Mouse (Mus musculus): ENCODE measurements around the gene Hectd4. TPM values are rescaled to one million over a fixed set of nuclear protein-coding genes. Genes with fewer than 3 reads are reported as not detected.
"Not testable (repeated sequence)": the region's sequence is repeated elsewhere in the genome, so short reads cannot be mapped to it uniquely, and the experiment has no call there.

Hectd4 gene
- total and polyA plus RNA-seq, 2 experiments from 2014 or later, result 2.0 to 19.5 TPM

- Histone ChIP-seq H3K4me3 (ENCODE audit: low read depth, low read length) (no peak overlapping the region), H3K4me1 (ENCODE audit: control insufficient read depth, insufficient read depth) (no peaks in the 10 kb centered on the region), H3K27ac (ENCODE audit: low read depth) (no peak overlapping the region), H3K9me3 (replicated peaks; ENCODE audit: control insufficient read depth, low read length) (no peaks in the 10 kb centered on the region), H3K9ac (replicated peaks; ENCODE audit: low read depth, low read length) (no peak overlapping the region), H3K36me3 (replicated peaks; ENCODE audit: control insufficient read depth, insufficient read depth, low read length) (peaks cover 19% of the 10 kb centered on the region), H3K27me3 (ENCODE audit: control insufficient read depth, insufficient read depth, low read length) (no peaks in the 10 kb centered on the region), H3K4me2 (ENCODE audit: low read depth, low read length) (no peak overlapping the region)
- whole genome bisulfite sequencing, result 40% methylated on average over 13 of the region's 13 CpGs
- ATAC-seq (ENCODE audit: insufficient read depth, low read depth), result no peak
- TF ChIP-seq CTCF (IDR thresholded peaks at IDR 0.05; ENCODE audit: low read depth), result peak; percentile 95
- no peak for TF ChIP-seq EP300 (IDR thresholded peaks at IDR 0.05; ENCODE audit: low read depth)
- DNase-seq (ENCODE audit: low spot score), result peak; percentile 29
Measured at GRCm38 (mm10) chr5:121215380-121216125, 4.5 kb upstream of the Hectd4 start.

- 51% methylated on average over 12 of the region's 12 CpGs for WGBS
- Histone ChIP-seq H3K4me1 (ENCODE audit: control insufficient read depth, insufficient read depth) (no peaks in the 10 kb centered on the region; the same call in 1 of the 2 replicates), H3K9ac (replicated peaks; ENCODE audit: low read depth, low read length) (no peak overlapping the region), H3K27me3 (ENCODE audit: control insufficient read depth, insufficient read depth, low read length) (no peaks in the 10 kb centered on the region), H3K4me2 (ENCODE audit: low read depth, low read length) (no peak overlapping the region), H3K36me3 (replicated peaks; ENCODE audit: control insufficient read depth, insufficient read depth, low read length) (peaks cover 14% of the 10 kb centered on the region), H3K4me3 (ENCODE audit: low read depth, low read length) (no peak overlapping the region), H3K27ac (ENCODE audit: low read depth) (no peak overlapping the region), H3K9me3 (replicated peaks; ENCODE audit: control insufficient read depth, low read length) (no peaks in the 10 kb centered on the region)
- TF ChIP-seq EP300 (IDR thresholded peaks at IDR 0.05; ENCODE audit: low read depth), result no peak
- ATAC-seq (ENCODE audit: insufficient read depth, low read depth) (no peak), DNase-seq (ENCODE audit: low spot score) (no peak)
Measured at GRCm38 (mm10) chr5:121216126-121216446, 3.9 kb upstream of the Hectd4 start.

- H3K4me2 ChIP-seq (ENCODE audit: low read depth, low read length); H3K9ac ChIP-seq (replicated peaks; ENCODE audit: low read depth, low read length); H3K9me3 ChIP-seq (replicated peaks; ENCODE audit: control insufficient read depth, low read length); ATAC-seq (ENCODE audit: insufficient read depth, low read depth); H3K27me3 ChIP-seq (ENCODE audit: control insufficient read depth, insufficient read depth, low read length); DNase-seq (ENCODE audit: low spot score); H3K36me3 ChIP-seq (replicated peaks; ENCODE audit: control insufficient read depth, insufficient read depth, low read length); H3K27ac ChIP-seq (ENCODE audit: low read depth); H3K4me1 ChIP-seq (ENCODE audit: control insufficient read depth, insufficient read depth); H3K4me3 ChIP-seq (ENCODE audit: low read depth, low read length): not testable (repeated sequence)
- 84% methylated on average over 9 of the region's 9 CpGs for WGBS
Measured at GRCm38 (mm10) chr5:121216584-121217312, 3.3 kb upstream of the Hectd4 start.

- H3K27ac ChIP-seq (ENCODE audit: low read depth), result no peak overlapping the region
- TF ChIP-seq EP300 (IDR thresholded peaks at IDR 0.05; ENCODE audit: low read depth), result no peak
- TF ChIP-seq CTCF (IDR thresholded peaks at IDR 0.05; ENCODE audit: low read depth), result no peak
- no peaks in the 10 kb centered on the region for H3K27me3 ChIP-seq (ENCODE audit: control insufficient read depth, insufficient read depth, low read length)
- no peak overlapping the region for H3K9ac ChIP-seq (replicated peaks; ENCODE audit: low read depth, low read length)
- no peaks in the 10 kb centered on the region for H3K9me3 ChIP-seq (replicated peaks; ENCODE audit: control insufficient read depth, low read length)
- H3K4me3 ChIP-seq (ENCODE audit: low read depth, low read length), result no peak overlapping the region
- H3K36me3 ChIP-seq (replicated peaks; ENCODE audit: control insufficient read depth, insufficient read depth, low read length), result peaks cover 3% of the 10 kb centered on the region
- no peak for ATAC-seq (ENCODE audit: insufficient read depth, low read depth)
- H3K4me1 ChIP-seq (ENCODE audit: control insufficient read depth, insufficient read depth), result peaks cover 7% of the 10 kb centered on the region; the same call in 1 of the 2 replicates
- no peak overlapping the region for H3K4me2 ChIP-seq (ENCODE audit: low read depth, low read length)
- DNase-seq (ENCODE audit: low spot score), result no peak
- 71% methylated on average over 2 of the region's 2 CpGs for WGBS
Measured at GRCm38 (mm10) chr5:121217313-121217634, 2.7 kb upstream of the Hectd4 start.

GRCm38 (mm10) chr5:121219190-121219589 lies 829 bp upstream of the Hectd4 start:
- Histone ChIP-seq H3K27ac (ENCODE audit: low read depth) (no peak overlapping the region), H3K9me3 (replicated peaks; ENCODE audit: control insufficient read depth, low read length) (no peaks in the 10 kb centered on the region), H3K9ac (replicated peaks; ENCODE audit: low read depth, low read length) (no peak overlapping the region), H3K4me2 (ENCODE audit: low read depth, low read length) (no peak overlapping the region), H3K4me1 (ENCODE audit: control insufficient read depth, insufficient read depth) (peaks cover 7% of the 10 kb centered on the region; the same call in 1 of the 2 replicates), H3K4me3 (ENCODE audit: low read depth, low read length) (no peak overlapping the region), H3K36me3 (replicated peaks; ENCODE audit: control insufficient read depth, insufficient read depth, low read length) (no peaks in the 10 kb centered on the region), H3K27me3 (ENCODE audit: control insufficient read depth, insufficient read depth, low read length) (no peaks in the 10 kb centered on the region)
- no peak for DNase-seq (ENCODE audit: low spot score)
- WGBS, result 78% methylated on average over 1 of the region's 1 CpGs
- no peak for TF ChIP-seq CTCF (IDR thresholded peaks at IDR 0.05; ENCODE audit: low read depth)
- no peak for TF ChIP-seq EP300 (IDR thresholded peaks at IDR 0.05; ENCODE audit: low read depth)
- ATAC-seq (ENCODE audit: insufficient read depth, low read depth), result no peak
